Mouse (Mus musculus) left cerebral cortex, adult 18-20 months (tissue): Measurements from ENCODE around the gene Spryd7. TPM values are rescaled to one million over a fixed set of nuclear protein-coding genes. Genes with fewer than 3 reads are reported as not detected.

Source experiments
- DNase-seq, 2 experiments: peaks; one replicate each; pipeline ENCODE4 v3.0.0; 2021 to 2022; ENCODE audit warnings: low spot score in 2 of 2, mixed read lengths in 1 of 2
- total RNA-seq, 2 experiments: library from RNA; stranded (reverse); gene quantifications; 2 replicates each; pipeline ENCODE4 v1.2.3; 2021

Gene Spryd7
- total RNA-seq, 2 experiments from 2014 or later, result 46.8 to 51.6 TPM

DNA sequence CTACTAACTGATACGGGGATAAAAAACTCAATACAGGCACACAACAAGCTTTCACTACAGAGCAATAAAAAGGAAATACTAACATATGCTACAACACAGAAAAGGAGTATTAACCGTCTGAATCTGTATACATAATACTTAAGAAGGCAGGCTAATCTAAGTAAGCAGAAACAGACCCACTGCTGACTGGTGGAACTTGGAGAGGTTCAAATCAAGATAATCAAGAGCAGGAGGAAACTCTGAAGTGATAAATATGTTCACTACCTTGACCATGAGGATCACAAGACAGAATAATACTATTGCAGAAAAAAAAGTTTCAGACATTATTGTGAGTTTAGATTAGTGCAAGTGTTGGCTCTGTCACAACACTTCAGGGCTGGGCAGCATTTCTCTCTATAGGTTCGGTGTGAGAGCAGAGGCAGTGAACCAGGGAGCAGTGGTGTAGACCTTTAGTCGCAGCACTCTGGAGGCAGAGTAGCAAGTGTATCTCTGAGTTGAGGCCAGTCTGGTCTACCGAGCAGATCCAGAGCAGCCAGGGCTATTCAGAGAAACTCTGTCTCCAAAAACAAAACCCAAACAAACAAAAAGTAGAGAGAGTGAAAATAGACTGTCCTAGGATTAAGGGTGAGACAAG is 19.9 kb downstream of the Spryd7 start:
- DNase-seq, result no peak

DNA sequence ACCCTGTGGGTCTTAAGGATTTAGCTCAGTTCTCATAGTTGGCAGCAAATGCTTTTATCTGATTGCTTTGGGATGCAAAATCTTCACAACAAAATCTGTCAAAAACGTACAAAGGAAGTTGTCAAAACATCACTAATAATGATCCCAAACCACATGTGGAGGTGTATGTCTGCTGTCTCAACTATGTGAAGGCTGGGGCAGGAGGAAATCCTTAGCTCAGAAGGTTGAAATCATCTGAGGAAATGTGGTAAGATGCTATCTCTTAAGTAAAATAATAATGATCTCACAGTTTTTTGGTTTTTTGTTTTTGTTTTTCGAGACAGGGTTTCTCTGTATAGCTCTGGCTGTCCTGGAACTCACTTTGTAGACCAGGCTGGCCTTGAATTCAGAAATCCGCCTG is 20.9 kb downstream of the Spryd7 start:
- no peak for DNase-seq

DNA sequence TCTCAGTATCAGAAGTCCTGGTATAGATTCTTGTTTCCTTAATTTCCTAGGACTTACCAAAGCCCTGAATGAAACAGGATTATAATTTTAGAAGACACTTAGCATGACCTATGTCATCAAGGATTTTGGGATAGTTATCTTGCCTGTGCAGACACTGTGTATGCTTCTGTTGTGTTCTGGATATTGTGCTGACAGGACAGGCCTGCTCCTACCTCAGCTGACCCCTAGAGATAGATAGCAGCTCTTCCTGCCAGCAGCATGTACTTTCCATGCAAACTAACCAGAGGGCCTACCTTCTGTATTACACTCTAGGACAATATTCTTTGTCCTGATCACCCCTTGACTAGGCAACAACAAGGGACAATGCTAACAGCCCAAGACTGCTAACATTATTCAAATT is 25.7 kb downstream of the Spryd7 start:
- no peak for DNase-seq

DNA sequence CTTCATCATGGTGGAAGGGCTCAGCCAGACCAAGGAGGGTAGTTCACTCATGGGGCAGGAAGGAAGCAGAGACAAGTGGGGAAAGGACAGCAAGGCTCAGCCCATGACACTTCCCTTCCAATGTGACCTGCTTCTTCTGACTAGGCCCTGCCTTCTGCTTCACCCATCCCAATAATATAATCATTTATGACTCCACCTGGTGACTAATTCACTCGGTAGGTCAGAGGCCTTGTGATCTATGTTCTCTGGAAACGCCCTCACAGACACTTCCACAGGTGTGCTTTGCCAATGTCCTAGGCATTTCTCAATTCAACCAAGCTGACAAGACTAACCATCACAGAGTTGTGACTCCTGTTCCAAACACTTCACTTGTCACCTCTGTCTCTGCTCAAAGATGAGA is 26.3 kb downstream of the Spryd7 start:
- no peak for DNase-seq

DNA sequence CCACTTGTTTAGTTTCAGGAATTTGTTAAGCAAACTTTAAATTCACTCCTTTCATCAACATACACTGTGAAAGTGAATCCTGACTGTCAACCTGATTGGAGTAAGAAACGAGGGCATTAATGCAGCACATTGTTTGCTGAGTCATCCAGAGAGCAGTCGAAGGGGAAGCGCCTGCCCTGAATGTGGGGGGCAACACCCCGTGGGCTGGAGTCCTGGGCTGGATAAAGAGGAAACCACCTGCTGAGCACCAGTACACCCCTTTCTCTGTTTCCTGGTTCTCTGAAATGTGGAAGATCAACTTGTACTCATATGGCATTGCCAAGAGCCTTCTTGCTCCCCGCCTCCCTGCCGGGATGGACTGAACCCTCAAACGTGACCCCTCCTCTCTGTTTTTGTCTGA is 27.2 kb downstream of the Spryd7 start:
- no peak for DNase-seq

DNA sequence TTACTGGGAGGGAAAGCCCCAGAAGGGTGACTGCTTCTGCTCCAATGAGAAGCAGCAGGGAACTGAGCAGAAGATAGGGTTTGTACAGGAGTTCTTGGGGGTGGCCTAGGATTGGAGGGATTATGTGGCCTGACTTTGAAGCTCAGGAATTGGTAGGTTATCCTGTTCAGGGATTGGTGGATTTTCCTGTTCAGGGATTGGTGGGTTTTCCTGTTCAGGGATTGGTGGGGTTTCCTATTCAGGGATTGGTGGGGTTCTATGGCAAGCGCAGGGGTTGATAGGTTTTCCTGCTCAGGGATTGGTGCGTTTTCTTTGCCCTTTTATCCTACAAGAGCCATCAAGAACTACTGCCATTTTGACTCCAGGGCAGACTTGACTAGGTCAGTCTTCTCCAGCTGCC is 30.7 kb downstream of the Spryd7 start:
- no peak for DNase-seq

DNA sequence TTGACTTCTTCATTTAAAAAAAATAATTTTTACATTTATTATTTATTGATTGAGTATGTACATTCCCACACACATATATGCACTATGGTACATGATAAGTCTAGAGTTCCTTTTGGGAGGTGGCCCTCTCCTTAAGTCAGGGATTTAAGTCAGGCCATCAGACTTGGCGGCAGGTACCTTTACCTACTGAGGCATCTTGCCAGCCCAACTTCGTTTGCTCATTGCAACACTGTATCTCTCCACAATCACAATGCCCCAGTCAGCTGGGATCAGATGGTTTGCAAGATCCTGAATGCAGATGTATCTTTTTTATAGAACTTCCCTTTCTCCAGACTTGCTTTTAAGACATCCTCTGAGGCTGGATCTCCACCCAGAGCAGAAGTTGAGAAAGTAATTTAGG is 32.9 kb downstream of the Spryd7 start:
- DNase-seq, result no peak

DNA sequence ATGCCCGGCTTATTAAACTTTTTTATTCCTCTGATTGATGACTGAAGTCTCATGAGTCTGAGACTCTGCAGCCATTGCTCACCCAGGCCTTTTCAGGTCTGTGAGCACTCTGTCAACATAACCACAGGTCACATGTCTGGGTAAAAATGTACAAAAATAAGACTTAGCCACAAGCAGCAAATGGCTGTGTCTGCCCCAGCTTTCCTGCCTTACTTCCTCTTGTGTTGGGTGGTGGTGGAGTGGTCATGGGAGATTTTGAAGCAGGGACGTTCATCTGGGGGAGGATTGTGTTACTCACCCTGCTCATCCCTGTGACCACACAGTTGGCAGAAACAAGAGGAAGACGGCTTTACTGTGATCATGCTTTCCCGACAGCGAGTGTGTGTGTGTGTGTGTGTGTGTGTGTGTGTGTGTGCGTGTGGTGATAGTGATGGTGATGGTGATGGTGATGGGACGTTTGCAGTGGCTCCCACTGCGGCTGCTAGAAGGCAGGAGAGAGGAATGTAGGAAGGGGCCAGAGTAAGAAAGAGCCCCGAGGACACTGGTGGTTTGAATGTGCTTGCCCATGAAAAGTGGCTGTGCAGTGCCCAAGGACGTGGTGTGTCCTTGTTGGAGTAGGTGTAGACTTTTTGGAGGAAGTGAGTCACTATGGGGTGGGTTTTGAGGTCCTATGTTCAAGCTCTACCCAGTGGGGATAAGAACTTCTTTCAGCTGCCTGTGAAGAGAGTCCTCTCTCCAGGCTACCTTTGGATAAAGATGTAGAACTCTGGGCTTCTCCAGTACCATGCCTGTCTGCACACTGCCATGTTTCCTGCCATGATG is 37.8 kb downstream of the Spryd7 start:
- DNase-seq, result no peak

DNA sequence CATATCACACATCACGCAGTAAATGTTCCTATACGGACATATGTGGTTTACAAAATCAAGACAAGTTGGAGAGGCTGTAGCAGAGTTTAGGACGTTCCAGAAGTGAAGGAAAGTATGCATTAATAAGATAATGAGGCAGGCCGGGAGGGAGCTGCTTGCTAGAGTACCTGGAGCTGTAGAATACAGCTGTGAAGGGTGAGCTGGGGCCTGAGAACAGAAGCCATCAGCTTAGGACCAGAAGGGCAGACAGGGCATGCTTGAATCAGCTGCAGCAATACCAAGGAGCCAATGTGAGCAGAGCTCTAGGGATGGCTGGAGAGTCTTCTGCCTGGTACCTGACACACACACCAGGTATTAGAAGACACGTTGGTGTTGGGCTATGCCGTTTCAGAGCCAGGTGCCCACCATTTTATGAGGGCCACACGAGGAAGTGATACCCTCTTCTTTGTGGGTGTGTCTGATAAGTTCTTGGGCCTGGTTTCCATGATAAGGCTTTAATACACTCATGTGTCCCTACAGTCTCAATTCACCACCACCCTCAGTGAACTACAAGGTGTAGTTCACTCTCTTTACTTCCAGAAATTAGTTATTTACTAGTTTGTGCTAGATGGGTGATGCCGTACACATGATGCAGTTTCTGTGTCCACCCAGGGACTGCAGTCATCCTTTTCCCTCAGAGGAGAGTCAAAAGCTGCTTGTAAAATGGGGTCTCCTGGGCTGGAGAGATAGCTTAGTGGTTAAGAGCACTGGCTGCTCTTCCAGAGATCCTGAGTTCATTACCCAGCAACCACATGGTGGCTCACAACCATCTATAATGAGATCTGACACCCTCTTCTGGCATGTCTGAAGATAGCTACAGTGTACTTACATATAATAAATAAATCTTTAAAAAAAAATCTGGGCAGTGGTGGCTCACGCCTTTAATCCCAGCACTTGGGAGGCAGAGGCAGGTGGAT is 39.9 kb downstream of the Spryd7 start:
- DNase-seq, result no peak

DNA sequence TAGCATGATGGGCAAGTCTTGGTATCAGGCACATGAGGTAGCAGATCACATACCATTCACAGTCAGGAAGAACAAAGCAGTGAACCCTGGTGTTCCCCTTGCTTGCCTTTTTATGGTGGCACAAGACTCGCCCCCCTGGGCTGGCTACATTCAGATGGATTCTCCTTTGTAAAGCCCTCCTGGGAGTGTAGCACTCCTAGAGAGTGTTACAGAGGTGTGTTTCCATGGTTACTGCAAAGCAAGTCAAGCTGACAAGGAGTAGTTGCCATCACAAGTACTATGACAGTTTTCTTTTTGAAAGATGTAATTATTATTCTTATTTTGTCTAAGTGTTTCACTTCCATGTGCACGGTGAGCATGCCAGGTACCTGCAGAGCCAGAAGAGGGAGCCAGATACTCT is 45.2 kb downstream of the Spryd7 start:
- no peak for DNase-seq

DNA sequence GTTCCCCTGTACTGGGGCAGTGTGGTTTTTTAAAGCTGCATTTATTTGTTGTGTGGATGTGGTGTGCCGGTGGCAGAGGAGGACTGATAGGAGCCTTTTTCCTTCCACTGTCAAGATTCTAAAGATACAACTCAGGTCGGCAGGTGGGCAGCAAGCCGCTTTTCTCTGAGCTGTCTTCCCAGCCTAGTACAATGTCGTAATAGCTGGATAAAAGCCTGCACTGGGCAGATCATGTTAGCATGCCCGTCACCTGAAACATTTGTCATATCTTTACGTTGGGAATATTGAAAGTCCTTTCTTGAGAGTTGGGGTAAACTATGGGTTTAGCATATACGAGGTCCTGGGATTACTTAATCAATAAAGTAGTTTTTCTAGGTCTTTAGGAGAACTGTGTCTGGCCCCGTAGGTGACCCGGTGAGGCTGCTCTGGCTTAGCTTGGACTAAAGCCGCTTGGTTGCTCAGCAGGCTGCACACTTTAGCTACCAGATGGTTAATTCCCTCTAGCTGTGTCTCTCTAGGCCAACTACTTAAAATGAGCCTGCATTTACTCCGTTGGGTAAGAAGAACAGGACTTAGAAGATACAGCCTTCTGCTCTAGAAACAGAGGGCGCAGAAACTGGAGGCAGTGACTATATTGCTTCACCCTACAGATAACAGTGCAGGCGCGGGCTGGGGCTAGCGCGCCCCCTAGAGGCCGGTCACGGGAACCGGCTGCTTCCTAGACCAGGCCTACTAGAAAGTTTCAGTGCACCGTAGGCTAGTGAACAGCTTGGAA is 58.8 kb downstream of the Spryd7 start:
- peak; percentile 69 to 74 for DNase-seq

DNA sequence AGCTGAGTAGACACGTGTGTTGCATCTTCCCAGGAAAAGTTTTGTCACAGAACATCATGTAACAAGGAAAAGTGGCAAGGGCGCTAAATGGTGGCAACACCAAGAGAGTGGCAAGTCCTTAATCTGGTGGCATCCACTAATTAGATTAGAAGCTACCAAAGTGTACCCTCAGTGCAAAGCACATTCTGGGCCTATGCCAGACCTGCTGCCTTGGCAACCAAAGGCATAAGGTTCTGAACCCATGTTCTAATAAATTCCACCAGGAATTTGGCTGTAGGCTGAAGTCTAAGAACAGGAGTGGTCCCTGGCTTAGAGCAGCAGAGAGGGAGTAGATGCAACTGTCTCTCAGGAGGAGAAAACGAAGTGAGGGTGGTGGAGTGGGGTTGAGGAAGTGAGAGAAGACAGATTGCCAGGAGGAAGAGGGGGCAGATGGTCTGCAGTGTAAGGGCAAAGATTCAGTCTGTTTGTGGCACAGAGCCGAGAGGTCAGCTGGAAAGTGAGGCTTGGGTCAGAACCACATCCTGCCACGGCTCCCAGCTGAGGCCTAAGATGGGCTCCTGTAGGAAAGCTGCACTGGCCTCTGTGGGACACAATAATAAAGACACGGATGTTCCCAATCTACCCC is 63.1 kb downstream of the Spryd7 start:
- no peak for DNase-seq

Other genes starting within 250 kb of the Spryd7 start
- gene Arl11, start 247.1 kb downstream of the Spryd7 start, total RNA-seq, result under 1 TPM; 0.72 to 0.82 TPM
- gene Ebpl, start 196.4 kb downstream of the Spryd7 start, total RNA-seq, result 1 to 10 TPM; 3.9 to 4.4 TPM
- gene Kpna3, start 117.0 kb downstream of the Spryd7 start, total RNA-seq, result 10 to 100 TPM; 71.2 to 75.3 TPM
- 10 to 100 TPM in 1 of 2 experiments, 1 to 10 TPM in 1; 9.4 to 11.5 TPM for gene Trim13, start 41.4 kb upstream of the Spryd7 start, total RNA-seq
- gene Kcnrg, start 50.6 kb upstream of the Spryd7 start, total RNA-seq, result under 1 TPM; 0.74 to 0.77 TPM